Mouse (Mus musculus): ENCODE data around the gene Gnb1l. TPM values are rescaled to one million over a fixed set of nuclear protein-coding genes. Genes with fewer than 3 reads are reported as not detected.
"Not testable (repeated sequence)": the region's sequence is repeated elsewhere in the genome, so short reads cannot be mapped to it uniquely, and the experiment has no call there.

The Gnb1l gene
- polyA plus RNA-seq, 1 experiment from 2014 or later, result 19.4 TPM

GRCm38 (mm10) chr16:18506524-18507199 is 8.1 kb downstream of the Gnb1l start:
- H3K9ac ChIP-seq (replicated peaks), result no peak overlapping the region
- 0 out of 2 replicates have a peak, but pooled peaks have one; percentile 37 for ATAC-seq (ENCODE audit: insufficient number of reproducible peaks, insufficient read depth, low FRiP score, low TSS enrichment, low read depth)
- H3K4me2 ChIP-seq, result no peak overlapping the region
- peaks cover 24% of the 10 kb centered on the region for H3K4me1 ChIP-seq (replicated peaks)
- H3K9me3 ChIP-seq, result no peaks in the 10 kb centered on the region
- H3K27ac ChIP-seq, result no peak overlapping the region
- WGBS, result 91% methylated on average over 3 of the region's 3 CpGs
- H3K4me3 ChIP-seq (replicated peaks), result no peak overlapping the region
- H3K27me3 ChIP-seq, result no peaks in the 10 kb centered on the region; the same call in 1 of the 2 replicates
- peaks cover 31% of the 10 kb centered on the region for H3K36me3 ChIP-seq

- WGBS, result 18% methylated on average over 1 of the region's 1 CpGs
Measured at GRCm38 (mm10) chr16:18507200-18507549, 8.7 kb downstream of the Gnb1l start.

GRCm38 (mm10) chr16:18511741-18512140 is 13.2 kb downstream of the Gnb1l start:
- H3K9ac ChIP-seq (replicated peaks), result no peak overlapping the region
- H3K4me1 ChIP-seq (replicated peaks), result peaks cover 21% of the 10 kb centered on the region
- WGBS, result 82% methylated on average over 5 of the region's 5 CpGs
- H3K4me2 ChIP-seq, result no peak overlapping the region
- no peak overlapping the region for H3K4me3 ChIP-seq (replicated peaks)
- no peak for ATAC-seq (ENCODE audit: insufficient number of reproducible peaks, insufficient read depth, low FRiP score, low TSS enrichment, low read depth)
- H3K27me3 ChIP-seq, result no peaks in the 10 kb centered on the region; the same call in 1 of the 2 replicates
- no peaks in the 10 kb centered on the region for H3K36me3 ChIP-seq
- no peaks in the 10 kb centered on the region for H3K9me3 ChIP-seq
- no peak overlapping the region for H3K27ac ChIP-seq

More at GRCm38 (mm10) chr16:18507200-18507549, 8.7 kb downstream of the Gnb1l start:
- no peak overlapping the region for H3K9ac ChIP-seq (replicated peaks)
- peaks cover 24% of the 10 kb centered on the region for H3K4me1 ChIP-seq (replicated peaks)
- no peak overlapping the region for H3K4me3 ChIP-seq (replicated peaks)
- H3K36me3 ChIP-seq, result peaks cover 26% of the 10 kb centered on the region
- H3K27me3 ChIP-seq, result no peaks in the 10 kb centered on the region; the same call in 1 of the 2 replicates
- ATAC-seq (ENCODE audit: insufficient number of reproducible peaks, insufficient read depth, low FRiP score, low TSS enrichment, low read depth), result no peak
- no peak overlapping the region for H3K4me2 ChIP-seq
- no peaks in the 10 kb centered on the region for H3K9me3 ChIP-seq
- H3K27ac ChIP-seq, result no peak overlapping the region

DNA sequence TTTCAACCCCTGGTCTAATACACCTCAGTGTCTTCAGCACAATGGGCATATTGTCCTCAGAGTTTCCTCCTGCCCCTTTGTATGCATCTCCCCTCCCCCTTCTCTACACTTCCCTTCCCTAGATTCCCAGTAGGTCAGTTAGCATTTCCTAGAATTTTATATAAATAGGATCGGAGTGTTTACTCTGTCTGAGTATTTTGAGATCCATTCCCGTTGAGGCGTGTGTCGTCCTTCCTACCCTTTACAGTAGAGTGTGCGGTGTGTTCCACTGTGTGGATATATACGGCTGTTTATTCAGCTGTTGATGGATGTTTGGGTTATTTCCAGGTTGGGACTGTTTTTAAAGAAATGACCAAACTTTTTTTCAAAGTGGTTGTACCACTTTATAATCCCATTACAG is 15.0 kb downstream of the Gnb1l start:
- no peak overlapping the region for H3K4me2 ChIP-seq
- 89% methylated on average over 6 of the region's 6 CpGs for WGBS
- H3K9ac ChIP-seq (replicated peaks), result no peak overlapping the region
- H3K4me3 ChIP-seq (replicated peaks), result no peak overlapping the region
- H3K27ac ChIP-seq, result no peak overlapping the region
- no peaks in the 10 kb centered on the region for H3K36me3 ChIP-seq
- no peaks in the 10 kb centered on the region for H3K9me3 ChIP-seq
- peaks cover 10% of the 10 kb centered on the region for H3K4me1 ChIP-seq (replicated peaks)
- ATAC-seq (ENCODE audit: insufficient number of reproducible peaks, insufficient read depth, low FRiP score, low TSS enrichment, low read depth), result 0 out of 2 replicates have a peak, but pooled peaks have one; percentile 26
- no peaks in the 10 kb centered on the region; the same call in 1 of the 2 replicates for H3K27me3 ChIP-seq

DNA sequence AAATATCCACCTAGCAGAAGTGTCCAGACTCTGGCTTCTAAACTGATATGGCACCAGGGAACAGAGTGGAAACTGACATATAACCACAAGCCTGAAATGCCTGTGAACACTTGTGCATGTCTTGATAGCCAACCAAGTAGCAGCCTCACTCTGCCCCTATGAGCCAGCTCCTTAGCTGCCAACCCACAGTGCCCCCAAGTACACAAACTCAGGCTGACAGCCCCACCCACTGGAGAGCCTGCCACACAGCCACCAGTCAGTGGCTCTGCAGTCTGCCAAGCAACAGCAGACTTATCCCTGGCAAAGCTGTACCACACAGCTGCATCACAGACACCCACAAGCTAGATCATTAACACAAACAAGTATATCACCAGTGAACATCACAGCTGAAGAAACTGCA is 19.6 kb downstream of the Gnb1l start:
- ATAC-seq (ENCODE audit: insufficient number of reproducible peaks, insufficient read depth, low FRiP score, low TSS enrichment, low read depth), result no peak
- Histone ChIP-seq H3K9me3 (no peaks in the 10 kb centered on the region), H3K27ac (no peak overlapping the region), H3K4me3 (replicated peaks) (no peak overlapping the region), H3K9ac (replicated peaks) (no peak overlapping the region), H3K4me2 (no peak overlapping the region), H3K4me1 (replicated peaks) (no peaks in the 10 kb centered on the region), H3K36me3 (no peaks in the 10 kb centered on the region), H3K27me3 (no peaks in the 10 kb centered on the region)

GRCm38 (mm10) chr16:18523563-18524245 is 25.2 kb downstream of the Gnb1l start:
- no peaks in the 10 kb centered on the region for H3K36me3 ChIP-seq
- ATAC-seq (ENCODE audit: insufficient number of reproducible peaks, insufficient read depth, low FRiP score, low TSS enrichment, low read depth), result no peak
- H3K27ac ChIP-seq, result no peak overlapping the region
- no peak overlapping the region for H3K4me2 ChIP-seq
- H3K27me3 ChIP-seq, result no peaks in the 10 kb centered on the region
- 94% methylated on average over 8 of the region's 8 CpGs for WGBS
- no peak overlapping the region for H3K9ac ChIP-seq (replicated peaks)
- no peaks in the 10 kb centered on the region for H3K9me3 ChIP-seq
- no peak overlapping the region for H3K4me3 ChIP-seq (replicated peaks)
- H3K4me1 ChIP-seq (replicated peaks), result no peaks in the 10 kb centered on the region

DNA sequence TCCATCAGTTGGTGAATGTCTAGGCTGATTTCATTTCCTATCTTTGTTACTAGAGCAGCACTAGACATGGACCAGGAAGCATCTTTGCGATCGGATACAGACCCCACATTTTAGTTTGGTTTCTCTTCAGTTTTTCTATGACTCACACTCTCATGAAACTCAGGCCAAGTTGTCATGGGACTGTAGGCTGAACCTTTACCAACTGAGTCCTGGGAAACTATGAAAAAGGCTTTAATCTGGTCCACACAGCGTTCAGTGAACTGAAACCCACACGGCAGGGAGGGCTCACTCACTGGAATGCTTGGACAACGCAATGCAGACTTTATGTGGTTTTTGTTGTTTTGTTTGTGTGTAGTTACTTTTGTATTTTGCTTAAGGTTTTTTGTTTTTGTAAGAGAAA is 30.1 kb downstream of the Gnb1l start:
- H3K9me3 ChIP-seq, result 0 out of 2 replicates have a peak, but pooled peaks cover 6% of the 10 kb centered on the region
- no peak overlapping the region for H3K27ac ChIP-seq
- peaks cover 5% of the 10 kb centered on the region; the same call in 1 of the 2 replicates for H3K36me3 ChIP-seq
- H3K4me3 ChIP-seq (replicated peaks), result no peak overlapping the region
- H3K4me1 ChIP-seq (replicated peaks), result no peaks in the 10 kb centered on the region
- H3K27me3 ChIP-seq, result no peaks in the 10 kb centered on the region
- H3K9ac ChIP-seq (replicated peaks), result no peak overlapping the region
- H3K4me2 ChIP-seq, result no peak overlapping the region
- WGBS, result 91% methylated on average over 5 of the region's 5 CpGs
- no peak for ATAC-seq (ENCODE audit: insufficient number of reproducible peaks, insufficient read depth, low FRiP score, low TSS enrichment, low read depth)

- H3K9ac ChIP-seq (replicated peaks); H3K9me3 ChIP-seq; H3K27me3 ChIP-seq; H3K4me1 ChIP-seq (replicated peaks); H3K27ac ChIP-seq; H3K4me3 ChIP-seq (replicated peaks); H3K4me2 ChIP-seq; H3K36me3 ChIP-seq: not testable (repeated sequence)
- WGBS, result 95% methylated on average over 7 of the region's 7 CpGs
- peak; percentile 100 for ATAC-seq (ENCODE audit: insufficient number of reproducible peaks, insufficient read depth, low FRiP score, low TSS enrichment, low read depth)
Measured at GRCm38 (mm10) chr16:18533061-18533460, 34.5 kb downstream of the Gnb1l start.

GRCm38 (mm10) chr16:18537407-18537990 is 39.0 kb downstream of the Gnb1l start:
- Histone ChIP-seq H3K4me3 (replicated peaks) (no peak overlapping the region), H3K4me1 (replicated peaks) (0 out of 2 replicates have a peak, but pooled peaks cover 8% of the 10 kb centered on the region), H3K27ac (no peak overlapping the region), H3K36me3 (no peaks in the 10 kb centered on the region), H3K9me3 (no peaks in the 10 kb centered on the region), H3K27me3 (no peaks in the 10 kb centered on the region), H3K9ac (replicated peaks) (no peak overlapping the region), H3K4me2 (no peak overlapping the region)
- no peak for ATAC-seq (ENCODE audit: insufficient number of reproducible peaks, insufficient read depth, low FRiP score, low TSS enrichment, low read depth)
- 86% methylated on average over 3 of the region's 3 CpGs for WGBS

DNA sequence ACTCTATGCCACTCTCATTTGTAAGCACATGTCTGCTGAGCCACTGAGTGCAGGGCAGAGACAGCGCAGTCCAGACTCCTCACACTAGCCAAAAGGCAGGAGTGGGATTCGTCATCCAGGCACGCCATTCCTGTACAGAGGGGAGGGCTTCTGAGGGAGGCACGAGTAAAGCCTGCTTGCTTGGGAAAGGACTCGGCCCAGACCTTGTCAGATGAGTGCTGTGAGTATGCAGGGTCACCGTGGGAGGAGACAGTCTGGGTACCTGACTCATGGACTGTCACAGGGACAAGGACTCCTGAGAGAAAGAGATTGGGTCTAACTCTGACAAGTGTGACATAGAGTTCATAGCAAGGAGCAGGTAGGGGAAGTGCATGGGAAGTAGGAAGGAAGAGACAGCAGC is 40.8 kb downstream of the Gnb1l start:
- H3K36me3 ChIP-seq, result no peaks in the 10 kb centered on the region
- H3K27me3 ChIP-seq, result no peaks in the 10 kb centered on the region
- no peak overlapping the region for H3K9ac ChIP-seq (replicated peaks)
- H3K4me2 ChIP-seq, result no peak overlapping the region
- no peak overlapping the region for H3K27ac ChIP-seq
- H3K4me3 ChIP-seq (replicated peaks), result no peak overlapping the region
- no peak for ATAC-seq (ENCODE audit: insufficient number of reproducible peaks, insufficient read depth, low FRiP score, low TSS enrichment, low read depth)
- 74% methylated on average over 6 of the region's 6 CpGs for WGBS
- no peaks in the 10 kb centered on the region for H3K9me3 ChIP-seq
- H3K4me1 ChIP-seq (replicated peaks), result 0 out of 2 replicates have a peak, but pooled peaks cover 8% of the 10 kb centered on the region

DNA sequence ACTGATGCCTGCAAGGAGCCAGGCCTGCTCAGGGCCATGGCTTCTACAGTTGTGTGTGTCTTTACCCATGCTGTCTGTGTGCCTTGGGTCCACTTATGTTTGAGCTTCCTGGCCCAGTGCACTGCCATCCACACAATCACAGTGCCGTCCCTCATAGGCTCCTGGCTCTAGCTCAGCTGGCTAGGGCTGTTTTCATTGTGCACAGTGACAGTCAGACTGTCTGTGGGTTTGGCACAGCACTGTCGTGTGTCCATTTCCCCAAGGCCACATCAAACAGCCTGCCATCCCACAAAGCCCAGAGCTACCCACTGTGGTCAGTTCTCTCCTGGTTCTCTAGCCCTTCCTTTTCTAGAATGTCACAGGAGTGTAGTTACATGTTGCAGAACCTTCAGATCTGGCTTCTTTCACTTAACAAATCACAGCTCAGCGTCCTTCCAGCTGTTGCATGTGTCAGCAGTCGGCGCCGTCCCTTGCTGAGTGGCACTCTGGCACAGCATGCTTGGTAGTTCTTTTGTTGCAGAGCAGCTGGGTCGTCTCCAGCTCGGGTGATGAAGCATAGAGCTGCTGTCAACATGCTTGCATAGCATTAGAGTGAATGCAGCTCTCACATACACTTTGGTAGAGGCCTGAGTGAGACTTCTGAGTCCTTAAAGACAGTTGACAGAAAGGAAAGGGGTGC is 44.8 kb downstream of the Gnb1l start:
- H3K36me3 ChIP-seq, result no peaks in the 10 kb centered on the region
- no peak overlapping the region for H3K4me2 ChIP-seq
- H3K4me3 ChIP-seq (replicated peaks), result no peak overlapping the region
- WGBS, result 75% methylated on average over 8 of the region's 8 CpGs
- ATAC-seq (ENCODE audit: insufficient number of reproducible peaks, insufficient read depth, low FRiP score, low TSS enrichment, low read depth), result no peak
- no peak overlapping the region for H3K27ac ChIP-seq
- H3K4me1 ChIP-seq (replicated peaks), result peaks cover 17% of the 10 kb centered on the region
- H3K27me3 ChIP-seq, result no peaks in the 10 kb centered on the region
- H3K9me3 ChIP-seq, result no peaks in the 10 kb centered on the region
- no peak overlapping the region; the same call in 1 of the 2 replicates for H3K9ac ChIP-seq (replicated peaks)

Measured in limb, embryonic 12.5 days (tissue).